Mouse (Mus musculus) spleen, embryonic (tissue): Measurements from ENCODE around the gene Lars2.

ENCODE experiments used
- CTCF ChIA-PET: fragments of 350-600 bp; sonication (Branson Sonifier 250); formaldehyde crosslinking; loops from one replicate; lab custom pipeline; 2022; lab: Charles Lee

Lars2 gene

GRCm38 (mm10) chr9:123475569-123475968 lies 108.8 kb downstream of the Lars2 start:
- CTCF ChIA-PET = interaction anchor here (0.6 to 1.3 kb wide), 2 partner anchors 31 to 33 kb away, joined by 3 read pairs; no protein-coding TSS in a partner anchor

GRCm38 (mm10) chr9:123478031-123478585 lies 111.4 kb downstream of the Lars2 start:
- CTCF ChIA-PET = interaction anchor here (1.0 kb wide), 1 partner anchor 25 kb away, joined by 3 read pairs; no protein-coding TSS in a partner anchor

DNA sequence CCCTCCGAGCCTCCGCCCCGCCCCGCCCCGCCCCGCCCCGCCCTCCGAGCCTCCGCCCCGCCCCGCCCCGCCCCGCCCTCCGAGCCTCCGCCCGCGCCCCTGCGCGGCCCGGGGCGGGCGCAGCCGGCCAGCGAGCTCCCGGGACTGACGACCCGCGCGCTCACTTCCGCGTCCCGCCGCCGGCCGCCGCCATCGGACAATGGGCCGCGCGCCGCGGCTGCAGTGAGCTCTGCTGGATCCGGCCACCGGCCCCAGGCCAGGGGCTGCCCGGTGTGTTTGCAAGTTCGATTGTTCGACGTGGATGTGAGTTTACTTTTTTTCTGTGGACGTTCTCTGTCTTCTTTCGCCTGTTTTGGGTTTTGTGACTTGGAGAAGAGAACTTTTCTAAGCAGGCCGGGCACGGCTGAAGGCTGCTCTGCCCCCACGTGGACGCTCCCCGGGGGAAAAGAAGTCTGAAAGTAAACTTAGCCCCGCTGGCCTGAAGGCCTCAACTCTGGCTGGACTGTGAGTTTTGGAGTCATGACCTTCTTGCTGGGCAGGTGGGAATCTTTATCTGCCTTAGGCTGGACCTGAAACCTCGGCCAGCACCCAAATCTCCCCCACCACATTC lies 112.0 kb downstream of the Lars2 start, which contains the start of gene Limd1:
Gene Limd1, plus strand, starts transcription at position 121 of the 610 bp plus-strand sequence.
- CTCF ChIA-PET = interaction anchor here (1.0 kb wide), 1 partner anchor 25 kb away, joined by 3 read pairs; no protein-coding TSS in a partner anchor

DNA sequence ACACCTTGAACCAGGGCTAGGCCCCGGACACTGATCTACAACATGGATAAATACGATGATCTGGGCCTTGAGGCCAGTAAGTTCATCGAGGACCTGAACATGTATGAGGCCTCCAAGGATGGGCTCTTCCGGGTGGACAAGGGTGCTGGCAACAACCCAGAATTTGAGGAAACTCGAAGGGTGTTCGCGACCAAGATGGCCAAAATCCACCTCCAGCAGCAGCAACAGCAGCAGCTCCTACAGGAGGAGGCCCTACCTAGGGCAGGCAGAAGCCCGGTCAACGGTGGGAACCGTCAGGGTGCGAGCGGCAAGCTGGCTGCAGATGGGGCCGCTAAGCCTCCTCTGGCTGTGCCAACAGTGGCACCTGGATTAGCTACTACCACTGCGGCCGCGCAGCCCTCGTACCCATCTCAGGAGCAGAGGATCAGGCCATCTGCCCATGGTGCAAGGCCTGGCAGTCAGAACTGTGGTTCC lies 112.5 kb downstream of the Lars2 start:
- CTCF ChIA-PET = interaction anchor here (1.2 kb wide), 1 partner anchor 47 kb away, joined by 7 read pairs; no protein-coding TSS in a partner anchor

- CTCF ChIA-PET = interaction anchor here (0.6 to 1.2 kb wide), 3 partner anchors 16 to 46 kb away, joined by 3 to 15 read pairs (median 7); no protein-coding TSS in a partner anchor
Measured at GRCm38 (mm10) chr9:123479876-123480252, 113.1 kb downstream of the Lars2 start.

GRCm38 (mm10) chr9:123480253-123480921 lies 113.7 kb downstream of the Lars2 start:
- CTCF ChIA-PET = interaction anchor here (0.6 to 1.2 kb wide), 4 partner anchors 16 to 45 kb away, joined by 3 to 15 read pairs (median 5); no protein-coding TSS in a partner anchor

DNA sequence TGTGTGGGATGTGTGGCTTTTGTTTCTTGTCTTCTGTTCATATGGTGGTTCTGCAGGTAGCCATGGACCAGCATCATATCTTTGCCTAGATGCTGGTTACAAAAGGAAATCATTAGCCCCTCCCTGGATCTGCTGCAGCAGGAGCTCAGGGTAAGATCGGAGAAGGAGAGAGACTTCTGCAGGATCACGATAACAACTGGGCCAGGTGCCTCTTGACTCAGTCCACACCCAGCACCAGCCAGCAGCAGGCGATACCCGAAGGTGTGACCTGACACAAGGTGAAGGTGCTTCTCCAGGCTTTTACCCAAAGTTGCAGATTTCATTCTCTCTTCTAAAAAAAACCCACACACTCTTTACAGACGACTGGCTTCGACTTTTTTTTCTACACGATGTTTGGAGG lies 114.4 kb downstream of the Lars2 start:
- CTCF ChIA-PET = interaction anchor here (0.6 to 1.1 kb wide), 4 partner anchors 25 to 1237 kb away, joined by 3 to 23 read pairs (median 4); no protein-coding TSS in a partner anchor

- CTCF ChIA-PET = interaction anchor here (1.2 kb wide), 1 partner anchor 39 kb away, joined by 3 read pairs; no protein-coding TSS in a partner anchor
Measured at GRCm38 (mm10) chr9:123483598-123483997, 116.9 kb downstream of the Lars2 start.

DNA sequence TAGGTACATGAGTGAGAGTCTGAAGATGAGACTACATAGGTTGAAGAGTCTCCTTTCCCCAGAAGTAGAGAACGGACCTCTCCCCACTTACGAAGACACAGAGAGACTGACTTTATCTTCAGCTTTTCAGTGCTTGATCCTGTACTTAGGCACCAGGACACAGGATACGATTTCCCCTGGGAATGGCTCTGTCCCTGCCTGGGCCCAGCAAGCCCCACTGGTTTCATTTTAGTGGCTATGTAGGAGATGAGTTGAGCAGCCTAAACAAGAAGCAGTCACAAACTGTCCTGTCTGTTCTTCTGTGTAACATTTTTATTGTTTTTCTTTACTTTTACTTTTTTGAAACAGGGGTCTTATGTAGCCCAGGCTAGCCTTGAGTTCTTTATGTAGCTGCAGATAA lies 118.1 kb downstream of the Lars2 start:
- CTCF ChIA-PET = no interaction called here

DNA sequence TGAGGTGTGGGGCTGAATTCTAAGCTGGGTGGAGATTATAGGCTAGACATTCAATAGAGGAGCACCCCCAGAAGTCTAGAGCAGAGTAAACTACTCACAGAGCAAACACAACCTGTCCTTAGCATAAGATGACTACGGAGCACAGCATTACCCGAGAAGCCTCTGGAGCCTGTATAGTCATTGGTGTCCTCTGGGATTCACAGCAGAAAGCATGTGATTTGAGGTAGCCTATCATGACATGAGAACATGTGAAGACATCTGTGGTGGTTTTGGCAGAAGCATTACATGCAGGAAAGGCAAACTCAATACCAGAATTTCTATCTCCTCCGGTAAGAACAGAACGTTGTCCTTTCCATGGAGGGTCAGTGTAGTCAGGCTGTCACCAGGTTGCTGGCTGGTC lies 118.8 kb downstream of the Lars2 start:
- CTCF ChIA-PET = no interaction called here

GRCm38 (mm10) chr9:123486635-123487034 lies 119.9 kb downstream of the Lars2 start:
- CTCF ChIA-PET = interaction anchor here (0.6 to 0.7 kb wide), 2 partner anchors 20 to 446 kb away, joined by 3 to 7 read pairs; no protein-coding TSS in a partner anchor

- CTCF ChIA-PET = interaction anchor here (1.7 kb wide), 1 partner anchor 14 kb away, joined by 3 read pairs; no protein-coding TSS in a partner anchor
Measured at GRCm38 (mm10) chr9:123489073-123489472, 122.3 kb downstream of the Lars2 start.

GRCm38 (mm10) chr9:123489727-123490343 lies 123.1 kb downstream of the Lars2 start:
- CTCF ChIA-PET = interaction anchor here (1.7 kb wide), 1 partner anchor 13 kb away, joined by 3 read pairs; no protein-coding TSS in a partner anchor

- CTCF ChIA-PET = no interaction called here
Measured at GRCm38 (mm10) chr9:123490930-123491329, 124.2 kb downstream of the Lars2 start.

GRCm38 (mm10) chr9:123491917-123492585 lies 125.3 kb downstream of the Lars2 start:
- CTCF ChIA-PET = interaction anchor here (1.4 kb wide), 1 partner anchor 20 kb away, joined by 3 read pairs; no protein-coding TSS in a partner anchor

- CTCF ChIA-PET = no interaction called here
Measured at GRCm38 (mm10) chr9:123496665-123497064, 129.9 kb downstream of the Lars2 start.

DNA sequence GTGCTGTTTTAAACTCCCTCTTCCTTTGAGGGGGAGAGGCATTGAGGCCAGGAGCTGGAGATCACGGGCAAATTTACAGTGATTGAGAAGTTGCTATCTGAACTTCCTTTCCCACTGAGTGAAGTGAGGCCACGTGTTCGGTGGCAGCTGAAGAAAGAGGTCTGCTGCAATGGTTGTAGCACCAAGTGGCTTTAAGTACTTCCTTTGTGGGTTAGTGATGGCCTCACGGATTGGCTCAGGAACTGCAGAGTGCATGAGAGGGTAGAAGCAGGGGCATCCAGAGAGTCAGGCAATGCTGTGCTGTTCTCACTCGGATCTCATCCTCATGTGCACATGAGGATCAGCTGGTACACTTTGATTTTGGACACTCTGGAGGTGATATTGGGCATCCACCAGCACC lies 131.2 kb downstream of the Lars2 start:
- CTCF ChIA-PET = interaction anchor here (0.6 to 0.9 kb wide), 2 partner anchors 14 to 28 kb away, joined by 4 to 8 read pairs; no protein-coding TSS in a partner anchor

DNA sequence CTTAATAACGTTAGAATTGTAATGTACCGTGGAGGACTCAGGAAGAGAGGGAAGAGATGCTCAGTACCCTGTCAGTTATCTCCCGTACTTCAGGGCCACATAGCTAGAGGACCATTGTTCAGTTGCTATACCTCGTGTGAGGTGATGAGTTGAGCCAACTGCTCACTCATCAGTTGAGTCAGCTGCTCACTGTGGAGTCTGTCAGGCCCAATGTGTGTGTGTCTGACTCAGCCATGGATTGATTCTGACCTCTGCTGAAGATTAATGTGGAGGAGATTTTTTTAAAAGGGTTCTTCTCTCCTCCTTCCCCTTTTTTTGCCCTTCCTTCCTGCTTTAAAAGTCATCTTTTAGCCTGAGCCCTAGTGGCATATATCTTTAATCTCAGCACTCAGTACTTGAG lies 133.8 kb downstream of the Lars2 start:
- CTCF ChIA-PET = no interaction called here

GRCm38 (mm10) chr9:123503171-123503834 lies 136.6 kb downstream of the Lars2 start:
- CTCF ChIA-PET = interaction anchor here (0.9 to 1.3 kb wide), 3 partner anchors 14 to 25 kb away, joined by 3 read pairs; partner anchors contain the start of gene Limd1

GRCm38 (mm10) chr9:123504325-123504724 lies 137.6 kb downstream of the Lars2 start:
- CTCF ChIA-PET = interaction anchor here (1.3 kb wide), 1 partner anchor 15 kb away, joined by 3 read pairs; no protein-coding TSS in a partner anchor
